Mouse (Mus musculus): Measurements from ENCODE around the gene Prokr1.

DNA sequence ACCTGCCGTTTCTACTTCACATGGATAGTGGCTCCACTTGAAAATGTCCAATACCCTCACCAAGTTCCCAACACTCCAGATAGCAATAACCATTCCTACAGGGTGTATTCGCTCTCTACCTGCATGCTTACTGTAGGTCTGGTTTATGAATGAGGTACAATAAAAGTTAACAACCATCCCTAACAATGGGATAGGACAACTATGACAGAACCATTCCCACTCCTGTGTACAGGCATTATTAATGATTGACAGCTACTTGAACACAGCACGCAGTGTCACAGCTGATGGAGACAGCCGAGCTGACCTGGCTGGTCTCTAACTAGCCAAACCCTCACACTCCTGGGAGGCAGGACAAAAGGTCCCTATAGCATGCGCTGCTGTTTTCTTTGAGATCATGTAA, 52.9 kb downstream of the Prokr1 start:
- TF ChIP-seq CTCF (IDR thresholded peaks at IDR 0.05; ENCODE audit: control insufficient read depth, insufficient read depth, insufficient read length) (no peak), USF1 (IDR thresholded peaks at IDR 0.05; ENCODE audit: low read depth) (no peak), CEBPB (IDR thresholded peaks at IDR 0.05; ENCODE audit: low read depth) (no peak), MAX (IDR thresholded peaks at IDR 0.05) (no peak), MYOG (IDR thresholded peaks at IDR 0.05; ENCODE audit: control insufficient read depth, extremely low read depth, insufficient read length) (no peak), MYOD1 (IDR thresholded peaks at IDR 0.05; ENCODE audit: control insufficient read depth, insufficient read length, low read depth) (no peak), FOSL1 (IDR thresholded peaks at IDR 0.05; ENCODE audit: insufficient read depth, low read length, poor library complexity, severe bottlenecking) (no peak)

All from C2C12 (cell line).